Mouse (Mus musculus): Measurements from ENCODE around the gene St5.

Gene St5

DNA sequence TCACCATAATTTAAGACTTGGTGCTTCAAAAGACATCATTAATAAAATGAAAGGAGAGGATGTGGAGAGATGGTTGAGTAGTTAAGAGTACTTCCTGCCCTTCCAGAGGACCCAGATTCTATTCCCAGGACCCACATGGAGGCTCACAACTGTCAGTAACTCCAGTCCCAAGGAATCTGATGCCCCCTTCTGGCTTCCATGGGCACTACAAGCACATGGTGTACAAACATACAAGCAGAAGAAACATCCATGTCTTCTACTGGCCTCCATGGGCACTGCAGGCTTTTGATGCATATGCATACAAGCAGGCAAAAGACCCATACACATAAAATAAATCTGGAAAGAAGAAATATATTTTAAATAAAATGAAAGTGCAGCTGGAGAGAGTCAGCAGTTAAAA lies 3.2 kb downstream of the St5 start:
- DNase-seq (ENCODE audit: low spot score in 2 of 2) = no peak

DNA sequence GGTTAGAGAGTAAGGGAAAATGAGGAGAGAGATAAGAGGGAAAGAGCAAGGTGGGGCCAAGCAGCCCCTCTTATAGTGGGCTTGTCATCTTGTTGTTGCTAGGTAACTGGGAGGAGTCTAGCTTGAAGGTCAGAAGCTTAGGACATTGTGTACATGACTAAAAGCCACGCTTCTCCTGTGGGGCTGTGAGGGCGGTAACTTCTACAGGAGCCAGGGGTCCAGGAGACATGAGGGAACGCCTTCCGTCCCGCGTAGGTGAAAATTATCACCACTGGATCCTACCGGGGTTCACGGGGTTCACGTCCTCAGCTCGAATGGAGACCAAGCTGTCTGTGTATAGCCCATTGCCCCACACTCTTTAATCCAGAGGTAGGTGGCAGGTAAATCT lies 8.1 kb downstream of the St5 start:
- DNase-seq (ENCODE audit: low spot score in 2 of 2) = no peak

DNA sequence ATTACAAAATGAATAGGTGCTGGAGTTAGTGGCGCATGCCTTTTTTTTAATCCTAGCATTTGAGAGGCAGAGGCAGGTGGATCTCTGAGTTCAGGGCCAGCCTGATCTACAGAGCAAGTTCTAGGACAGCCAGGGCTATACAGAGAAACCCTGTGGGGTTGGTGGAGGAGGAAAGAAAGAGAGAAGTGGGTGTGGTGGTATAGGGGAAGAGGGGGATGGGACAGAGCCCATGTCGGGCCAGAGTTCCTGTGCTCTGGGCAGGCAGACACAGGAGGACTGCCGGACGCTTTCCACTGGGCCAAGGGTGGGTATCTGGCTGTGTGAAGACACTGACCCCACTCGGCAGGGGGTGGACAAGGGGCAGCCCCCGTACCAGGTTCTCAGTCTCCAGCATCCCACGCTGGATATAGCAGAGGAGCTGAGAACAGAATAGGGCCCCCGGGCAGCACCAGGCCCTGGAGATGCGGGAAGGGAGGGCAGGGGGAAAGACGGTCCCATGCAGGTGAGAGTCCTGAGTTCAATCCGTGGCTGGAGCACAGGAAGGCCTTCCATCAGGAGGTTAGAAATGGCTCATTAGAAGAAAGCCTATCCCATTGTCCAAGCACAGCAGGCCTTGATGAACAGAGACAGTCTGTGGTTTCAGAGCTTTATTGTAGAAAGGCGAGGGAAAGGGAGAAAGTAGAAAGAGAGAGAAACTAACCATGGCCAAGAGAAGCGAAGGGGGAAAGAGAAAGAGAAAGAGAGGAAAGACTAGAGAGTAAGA lies 8.6 kb downstream of the St5 start:
- DNase-seq (ENCODE audit: low spot score in 2 of 2) = no peak

DNA sequence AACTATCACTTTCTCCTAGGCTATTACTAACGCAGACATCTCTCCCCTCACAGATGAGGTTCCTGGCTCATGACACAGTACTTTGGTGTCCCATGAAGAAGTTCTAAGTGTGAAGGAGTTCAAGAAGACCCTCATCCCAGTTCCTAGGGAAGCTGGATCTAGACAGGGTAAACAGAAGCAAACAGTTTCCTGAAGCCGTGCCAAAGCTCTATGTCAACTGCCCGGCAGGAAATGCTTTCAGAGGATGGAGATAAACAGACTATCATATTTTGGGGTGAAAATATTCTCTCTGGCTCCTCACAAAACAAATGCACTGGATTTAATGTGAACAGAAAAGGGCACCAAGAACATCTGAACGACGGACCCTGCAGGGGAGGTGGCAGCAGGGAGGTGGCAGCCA lies 12.4 kb downstream of the St5 start:
- no peak for DNase-seq (ENCODE audit: low spot score in 2 of 2)

DNA sequence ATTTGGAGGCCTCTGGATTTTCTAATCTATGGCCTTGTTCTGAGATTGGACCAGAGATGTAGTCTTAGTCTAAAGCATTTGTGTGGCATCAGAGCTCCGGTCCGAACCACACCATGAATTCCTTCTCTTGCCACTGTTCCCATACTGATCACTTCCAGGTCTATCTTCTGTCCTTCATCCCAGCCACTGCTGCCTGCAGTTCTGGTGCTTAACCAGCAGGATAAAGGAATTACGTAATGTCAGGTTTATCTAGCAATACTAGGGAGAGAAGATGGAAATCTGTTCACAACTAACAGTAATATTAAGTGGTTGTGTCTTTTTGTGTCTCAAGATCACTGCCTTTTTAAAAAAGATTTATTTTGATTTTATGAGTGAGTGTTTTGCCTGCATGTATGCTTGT lies 13.3 kb downstream of the St5 start:
- DNase-seq (ENCODE audit: low spot score in 2 of 2) = no peak

DNA sequence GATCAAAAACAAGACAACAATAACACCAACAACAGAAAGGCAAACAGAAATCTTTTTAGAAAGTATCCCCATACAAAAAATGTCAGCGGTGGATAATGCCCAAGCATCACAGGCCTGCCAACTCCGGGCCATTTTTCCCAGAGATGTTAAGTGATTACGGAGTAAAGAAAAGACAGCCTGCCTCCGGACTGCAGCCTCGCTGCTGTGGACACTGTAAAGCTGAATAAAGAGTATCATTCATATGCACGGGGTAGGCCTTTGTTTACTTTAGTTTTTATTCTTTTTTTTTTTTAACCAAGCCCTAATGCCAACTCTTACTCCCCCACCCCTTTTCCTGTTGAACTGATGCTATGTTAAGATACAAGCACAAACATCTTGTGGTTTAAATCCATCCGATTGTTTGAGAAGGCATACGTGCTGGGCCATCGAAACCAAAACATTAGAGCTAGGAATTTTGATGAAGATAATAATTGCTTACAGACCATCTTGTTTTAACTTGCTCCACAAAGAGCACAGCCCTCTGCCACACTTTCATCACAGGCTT lies 16.7 kb downstream of the St5 start:
- DNase-seq (ENCODE audit: low spot score in 2 of 2) = no peak

DNA sequence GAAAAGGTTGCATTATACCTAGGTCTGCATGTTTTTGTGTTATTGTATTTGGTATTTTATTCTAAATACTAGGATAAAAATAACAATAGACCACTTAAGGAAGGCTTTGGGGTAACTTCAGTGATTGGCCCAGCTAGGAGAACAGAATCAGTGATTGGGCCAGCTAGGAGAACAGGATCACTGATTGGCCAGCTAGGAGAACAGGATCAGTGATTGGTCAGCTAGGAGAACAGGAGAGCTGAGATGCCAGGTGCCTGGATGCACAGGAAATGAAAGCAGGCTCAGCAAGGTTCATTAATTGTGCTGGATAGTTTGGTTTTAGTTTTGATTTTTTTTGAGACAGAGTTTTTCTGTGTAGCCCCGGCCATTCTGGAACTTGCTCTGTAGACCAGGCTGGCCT lies 22.5 kb downstream of the St5 start:
- DNase-seq (ENCODE audit: low spot score in 2 of 2) = no peak

DNA sequence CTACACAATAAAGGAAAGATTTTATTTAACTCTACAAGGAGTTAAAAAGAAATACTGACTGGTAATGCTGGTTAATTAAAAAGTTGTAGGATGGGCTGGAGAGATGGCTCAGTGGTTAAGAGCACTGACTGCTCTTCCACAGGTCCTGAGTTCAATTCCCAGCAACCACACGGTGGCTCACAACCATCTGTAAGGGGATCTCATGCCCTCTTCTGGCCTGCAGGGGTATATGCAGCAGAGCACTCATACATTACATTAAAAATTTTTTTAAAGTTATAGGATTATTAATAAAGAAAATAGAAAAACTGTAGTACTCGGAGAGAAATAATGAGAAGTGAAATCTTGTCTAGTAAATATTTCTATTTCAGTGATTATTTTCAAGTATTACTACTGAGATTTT lies 23.1 kb downstream of the St5 start:
- no peak for DNase-seq (ENCODE audit: low spot score in 2 of 2)

DNA sequence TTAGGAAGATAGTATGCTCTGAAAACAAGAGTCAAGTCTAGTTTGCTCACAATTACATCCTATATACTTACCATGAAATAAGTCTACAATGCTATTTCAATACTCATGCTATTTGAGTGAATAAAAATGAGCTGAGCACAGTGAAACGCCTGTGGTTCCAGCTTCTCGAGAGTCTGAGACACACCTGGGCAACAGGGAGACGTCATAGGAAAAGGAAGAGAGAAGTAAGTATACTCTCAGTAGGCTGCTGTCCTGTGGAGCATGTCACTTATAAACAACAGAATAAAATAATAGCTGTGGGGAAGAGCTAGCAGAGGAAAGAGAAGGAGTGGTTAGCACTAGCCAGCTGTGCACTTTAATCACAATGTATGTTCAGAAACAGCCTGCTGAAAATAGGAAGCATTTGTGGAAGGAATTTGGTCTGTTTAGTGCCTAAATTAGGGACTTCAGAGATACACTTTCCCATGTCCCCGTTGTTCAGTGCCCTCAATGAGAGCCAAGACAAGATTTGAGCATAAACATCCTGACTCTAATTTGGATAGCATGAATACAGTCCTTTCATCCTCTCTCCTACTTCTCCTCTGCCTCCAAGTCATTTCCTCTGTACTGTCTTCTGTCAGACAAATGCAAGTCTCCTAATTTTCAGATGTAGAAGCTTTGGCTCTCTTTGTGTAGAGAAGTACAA lies 28.3 kb downstream of the St5 start:
- no peak for DNase-seq (ENCODE audit: low spot score in 2 of 2)

DNA sequence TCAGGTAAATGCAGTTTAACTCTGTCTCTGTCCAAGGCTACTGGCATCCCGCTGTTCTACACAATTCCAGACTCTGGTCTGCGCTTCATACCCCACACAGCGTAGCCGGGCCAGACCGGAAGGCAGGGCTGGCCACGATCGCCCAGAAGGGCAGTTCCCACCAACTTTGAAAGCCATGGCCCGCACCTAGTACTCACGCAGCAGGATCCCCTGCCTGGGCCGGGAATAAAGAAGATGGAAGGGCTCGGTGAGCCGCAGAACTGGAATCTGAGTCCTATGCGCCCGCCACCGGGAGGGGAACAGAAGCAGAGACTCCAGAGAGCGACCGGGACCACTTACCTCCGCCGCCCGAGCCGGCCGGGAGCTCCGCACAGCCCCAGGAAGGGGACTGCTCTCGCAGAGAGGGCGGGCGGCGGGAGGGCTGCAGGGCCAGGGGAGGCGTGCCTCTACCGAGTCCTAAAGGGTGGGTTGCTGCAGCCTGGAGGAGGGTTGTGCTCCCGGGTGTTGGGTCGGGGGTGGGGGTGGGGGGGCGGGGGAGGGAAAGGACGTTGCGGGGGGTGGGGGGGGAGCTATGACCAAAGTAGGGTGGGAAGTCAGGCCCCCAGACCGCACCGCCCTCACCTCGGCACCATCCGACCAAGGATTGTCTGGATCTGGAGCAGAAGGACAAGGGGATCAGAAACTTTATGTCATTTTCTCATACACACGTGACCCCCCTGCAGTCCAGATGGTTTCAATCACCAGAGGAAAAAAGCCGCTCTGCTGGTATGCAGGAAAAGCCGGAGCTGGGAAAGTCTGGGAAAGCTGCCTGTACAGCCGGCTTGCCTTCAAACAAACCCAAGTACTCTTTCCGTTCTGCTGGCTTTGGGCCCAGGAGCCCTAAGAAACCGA lies 31.6 kb downstream of the St5 start:
- DNase-seq (ENCODE audit: low spot score in 2 of 2) = peak; percentile 47 to 49

DNA sequence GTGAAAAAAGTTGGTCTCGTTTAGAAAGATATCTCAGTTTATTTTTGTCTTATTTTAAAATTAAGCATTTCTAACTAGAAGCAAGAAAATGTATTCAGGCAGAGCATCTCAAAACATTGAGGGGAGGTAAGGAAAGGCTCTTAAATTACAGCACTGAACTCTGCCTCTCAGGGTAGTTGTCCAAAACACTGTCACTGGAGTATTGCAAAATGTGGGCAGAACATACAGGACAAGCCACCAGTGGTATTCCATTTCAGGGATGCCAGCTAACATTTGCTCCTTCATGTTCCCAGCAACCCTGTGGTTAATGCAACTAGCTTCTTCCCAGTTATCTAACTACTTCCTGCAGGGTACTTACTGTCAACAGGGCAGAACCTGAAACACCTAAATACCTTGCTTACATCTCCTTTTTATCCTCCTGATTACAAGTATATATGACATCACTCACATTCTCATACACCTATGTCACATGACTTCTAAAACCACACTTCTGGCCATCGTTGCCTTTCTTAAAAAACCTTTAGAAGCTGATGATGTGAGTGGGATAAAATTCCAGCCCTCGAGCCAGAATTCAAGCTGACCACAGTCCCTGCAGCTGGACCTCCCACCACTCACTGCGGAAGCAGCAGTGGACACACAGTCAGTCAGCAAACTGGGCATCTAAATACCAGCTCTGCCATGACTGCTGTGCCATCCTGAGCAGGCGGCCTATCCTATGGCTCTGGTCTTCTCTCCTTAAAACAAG lies 33.8 kb downstream of the St5 start:
- no peak for DNase-seq (ENCODE audit: low spot score in 2 of 2)

DNA sequence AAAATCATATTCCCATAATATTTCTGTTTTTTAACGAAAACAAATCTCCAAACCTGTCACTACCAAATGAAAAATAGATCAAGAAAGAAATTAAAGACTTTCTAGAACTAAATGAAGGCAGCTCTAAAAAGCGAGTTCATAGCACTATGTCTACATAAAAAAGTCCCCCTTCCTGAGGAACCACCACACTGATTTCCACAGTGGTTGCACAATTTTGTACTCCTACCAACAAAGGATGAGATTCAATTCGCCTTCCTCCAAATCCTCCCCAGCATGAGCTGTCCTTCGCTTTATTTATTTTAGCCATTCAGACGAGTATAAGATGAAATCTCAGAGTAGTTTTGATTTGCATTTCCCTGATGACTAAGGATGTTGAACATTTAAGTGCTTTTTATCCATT lies 36.7 kb downstream of the St5 start:
- no peak for DNase-seq (ENCODE audit: low spot score in 2 of 2)

DNA sequence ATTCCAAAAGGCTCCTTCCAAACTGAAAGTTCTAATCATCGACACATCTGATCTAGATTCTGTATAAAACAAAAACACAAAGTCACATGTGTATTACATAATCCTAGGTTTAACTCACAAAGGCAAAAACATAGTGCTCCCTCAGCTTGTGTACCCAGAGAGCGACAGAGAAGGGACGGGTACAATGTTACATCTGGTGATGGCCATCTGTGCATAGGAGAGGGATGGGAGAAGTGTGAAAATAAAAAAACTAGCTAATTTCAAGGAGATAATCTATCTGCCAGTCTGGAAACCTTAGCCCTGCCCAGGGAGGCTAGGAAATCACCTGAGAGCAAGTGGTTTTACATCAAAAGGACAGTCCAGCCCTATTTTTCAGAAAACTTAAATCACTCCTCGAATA lies 40.8 kb downstream of the St5 start:
- no peak for DNase-seq (ENCODE audit: low spot score in 2 of 2)

DNA sequence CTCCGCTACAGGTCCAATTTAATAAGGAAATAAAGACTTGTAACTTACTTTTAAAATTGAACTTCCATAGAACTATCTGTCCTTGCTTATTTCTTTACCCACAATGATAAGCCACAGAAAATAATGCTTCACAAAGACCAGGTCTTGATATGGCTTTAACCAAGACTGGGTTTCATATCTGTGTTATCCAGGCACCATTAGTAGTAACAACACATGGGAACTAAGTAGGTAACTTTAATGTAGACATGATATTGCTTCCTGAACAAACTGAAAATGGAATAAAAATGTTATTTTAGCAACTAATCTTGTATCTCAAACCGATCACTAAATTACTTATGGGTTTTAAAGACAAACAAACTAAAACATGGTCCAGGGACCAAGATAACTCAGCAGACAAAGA lies 44.1 kb downstream of the St5 start:
- no peak for DNase-seq (ENCODE audit: low spot score in 2 of 2)

DNA sequence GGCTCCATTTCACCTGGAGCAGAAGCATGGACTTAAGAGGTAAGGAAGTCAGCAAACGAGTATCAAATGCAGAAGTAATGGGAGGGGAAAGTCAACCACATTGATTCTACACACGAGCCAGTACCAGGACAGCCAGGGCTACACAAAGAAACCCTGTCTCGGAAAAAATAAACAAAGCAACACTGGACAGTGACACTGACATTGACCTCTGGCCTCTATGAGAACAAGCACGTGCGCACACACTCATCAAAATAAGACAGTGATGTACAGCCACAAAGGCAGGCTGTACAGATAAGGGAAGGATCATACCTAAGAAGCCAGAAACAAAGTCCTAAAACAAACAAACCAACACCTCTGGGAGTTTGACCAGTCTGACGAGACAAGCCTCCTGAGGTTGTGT lies 45.5 kb downstream of the St5 start:
- DNase-seq (ENCODE audit: low spot score in 2 of 2) = no peak

DNA sequence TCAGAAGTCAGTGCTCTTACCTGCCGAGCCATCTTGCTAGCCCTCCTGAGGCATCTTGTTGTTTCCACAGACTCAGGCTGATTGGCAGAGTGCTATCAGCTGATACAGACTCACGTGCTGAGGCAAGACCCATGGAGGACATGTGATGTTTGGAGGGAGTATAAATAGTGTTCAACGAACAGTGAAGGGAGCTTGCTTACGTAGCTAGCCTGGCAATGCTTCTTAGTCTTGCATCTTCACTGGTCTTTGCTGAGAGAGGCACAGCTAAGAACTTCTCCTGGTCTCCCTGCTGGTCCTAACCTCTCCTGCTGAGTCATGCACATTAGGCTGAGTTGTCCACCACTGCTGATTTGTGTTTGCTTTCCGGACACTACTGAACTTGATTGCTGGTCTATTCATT lies 48.5 kb downstream of the St5 start:
- DNase-seq (ENCODE audit: low spot score in 2 of 2) = no peak

DNA sequence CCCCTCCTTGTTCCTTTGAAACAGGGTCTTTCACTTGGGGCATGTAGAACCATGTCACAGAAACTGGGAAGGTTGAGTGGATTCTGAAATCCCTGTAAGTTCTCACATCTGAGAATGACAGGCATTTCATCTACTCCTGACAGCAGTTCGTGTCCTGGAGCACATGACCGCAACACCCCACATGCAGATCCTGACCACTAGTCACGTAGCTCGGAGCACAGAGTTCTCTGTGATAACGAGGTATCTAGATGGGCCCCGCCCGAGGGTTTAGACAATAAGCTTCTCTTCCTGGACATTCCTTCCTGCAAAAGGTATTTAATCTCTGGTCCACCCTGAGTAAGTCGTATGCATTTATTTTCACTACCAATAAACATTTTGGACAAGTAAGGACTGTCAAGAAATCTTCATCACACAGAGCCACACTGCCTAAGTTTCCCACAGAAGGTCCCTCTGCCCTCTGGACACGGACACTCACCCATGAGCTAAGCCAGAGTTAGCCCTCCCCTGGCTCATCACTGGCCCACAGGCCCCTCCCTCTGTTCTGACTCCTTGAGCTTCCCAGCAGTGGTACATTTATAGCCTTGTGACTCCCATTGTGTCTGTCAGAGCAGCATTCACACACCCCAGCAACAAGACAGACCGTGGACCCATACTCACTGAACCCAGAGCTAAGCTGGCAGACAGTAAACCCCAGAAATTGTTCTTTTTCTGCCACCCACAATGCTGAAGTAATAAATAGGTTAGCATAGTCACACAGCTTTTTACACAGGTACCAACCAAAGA lies 54.4 kb downstream of the St5 start:
- no peak for DNase-seq (ENCODE audit: low spot score in 2 of 2)

DNA sequence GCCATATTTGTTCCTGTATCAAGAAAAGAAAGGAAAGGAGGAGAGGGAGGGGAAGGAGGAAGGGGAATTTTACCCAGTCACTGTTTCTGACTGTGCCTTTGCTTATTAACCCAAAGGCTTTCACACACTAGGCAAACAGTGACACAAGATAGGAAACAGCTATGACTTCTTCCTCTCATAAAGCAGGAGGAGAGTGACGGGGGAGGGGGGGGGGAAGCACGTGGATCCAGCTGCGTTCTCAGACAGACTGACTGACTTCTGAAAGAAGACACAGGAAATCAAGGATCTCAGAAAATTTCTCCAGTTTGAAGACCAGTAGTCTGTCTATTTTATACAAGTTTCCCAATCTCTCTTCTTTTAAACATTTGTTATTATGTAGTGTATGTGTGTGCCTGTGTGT lies 56.8 kb downstream of the St5 start:
- DNase-seq (ENCODE audit: low spot score in 2 of 2) = no peak

DNA sequence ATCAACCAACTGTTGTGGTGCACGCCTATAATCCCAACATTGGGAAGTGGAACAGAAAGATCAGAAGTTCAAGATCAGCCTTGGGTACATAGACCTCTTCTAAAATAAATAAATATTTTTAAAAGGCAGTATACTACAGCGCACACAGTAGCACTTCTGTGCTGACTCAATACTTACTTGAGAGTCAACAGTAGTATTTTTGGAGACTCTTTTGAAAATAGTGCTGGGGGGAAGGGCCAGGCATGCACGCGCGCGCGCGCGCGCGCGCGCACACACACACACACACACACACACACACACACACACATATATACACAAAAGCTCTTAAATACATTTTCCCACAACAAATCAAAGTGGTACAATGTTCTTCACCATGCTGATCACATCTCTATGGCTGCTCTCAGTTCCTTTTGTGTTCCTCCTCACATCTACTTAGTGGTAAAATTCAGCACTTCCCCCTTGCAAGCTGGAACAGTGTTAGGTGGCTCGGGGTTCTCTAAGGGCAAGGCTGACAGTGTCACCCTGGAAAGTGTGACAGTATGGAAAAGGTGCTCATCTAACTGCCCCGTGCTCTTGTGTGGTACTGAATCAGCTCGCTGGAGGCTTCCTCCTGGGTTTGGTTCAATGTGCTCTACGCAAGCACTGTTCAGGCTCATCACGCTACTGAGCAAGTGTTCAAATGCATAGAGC lies 60.0 kb downstream of the St5 start:
- DNase-seq (ENCODE audit: low spot score in 2 of 2) = no peak

DNA sequence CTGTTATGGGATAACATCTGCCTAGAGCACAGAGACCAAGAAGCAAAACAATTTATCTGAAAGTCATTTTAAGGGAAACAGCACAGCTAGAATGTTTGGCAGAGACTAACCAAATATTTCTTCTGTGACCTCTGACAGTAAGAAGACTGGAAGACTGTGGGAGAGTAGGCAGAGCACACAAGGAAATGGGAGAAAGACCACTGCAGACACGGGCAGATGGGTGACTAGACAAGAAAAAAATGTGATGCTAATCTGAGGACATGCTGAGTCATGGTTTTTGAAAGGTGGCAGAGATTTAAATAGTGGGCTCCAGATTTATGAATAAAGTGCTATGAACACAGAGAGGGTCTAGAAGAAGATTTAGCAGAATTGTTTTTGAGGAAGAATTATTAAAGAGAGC lies 61.4 kb downstream of the St5 start:
- no peak for DNase-seq (ENCODE audit: low spot score in 2 of 2)

All from frontal cortex, postnatal 14 days (tissue).